Mouse (Mus musculus) CH12.LX (cell line): ENCODE data around the gene Fam169b. TPM values are rescaled to one million over a fixed set of nuclear protein-coding genes. Genes with fewer than 3 reads are reported as not detected.

Source experiments
- DNase-seq: peaks from one replicate; pipeline ENCODE4 v3.0.0-alpha.2; 2013; ENCODE audit errors: extremely low read depth
- H3K27ac ChIP-seq: 2 replicates; pipeline ENCODE4 v1.5.1; 2012; ENCODE audit warnings: low read depth, mild to moderate bottlenecking, control low read depth, moderate library complexity; ENCODE audit not compliant: insufficient read depth
- H3K27me3 ChIP-seq: replicated peaks from 2 replicates; pipeline ENCODE3; 2012; ENCODE audit warnings: inconsistent platforms
- H3K36me3 ChIP-seq, 2 experiments: replicated peaks in 1 of 2; 2 replicates each; pipeline versions ENCODE3 to v1.6.1; 2012; ENCODE audit warnings: inconsistent platforms in 1 of 2, low read length in 1 of 2, mild to moderate bottlenecking in 1 of 2, mixed read lengths in 1 of 2, moderate library complexity in 1 of 2; ENCODE audit not compliant: control insufficient read depth in 1 of 2, insufficient read depth in 1 of 2
- H3K4me1 ChIP-seq, 2 experiments: 2 replicates each; pipeline ENCODE4 v1.6.1; 2012; ENCODE audit warnings: inconsistent platforms in 1 of 2, moderate library complexity in 1 of 2; ENCODE audit not compliant: insufficient read depth in 2 of 2, control insufficient read depth in 1 of 2
- H3K4me2 ChIP-seq: 2 replicates; pipeline ENCODE4 v1.6.1; 2012; ENCODE audit warnings: low read depth, mild to moderate bottlenecking, control low read depth; ENCODE audit not compliant: poor library complexity, insufficient read depth, severe bottlenecking
- H3K4me3 ChIP-seq, 3 experiments: fragments of 150-350 bp in 1 of 3; sonication (generic) in 1 of 3; replicated peaks in 1 of 3; 2 replicates each; pipeline versions ENCODE3 to v1.5.1; 2011 to 2012; ENCODE audit warnings: low read depth in 2 of 3, low read length in 2 of 3, mild to moderate bottlenecking in 2 of 3, moderate library complexity in 2 of 3, control low read depth in 1 of 3, improper control_type of control experiment in 1 of 3, inconsistent platforms in 1 of 3, mixed read lengths in 1 of 3; ENCODE audit not compliant: poor library complexity in 1 of 3
- H3K79me2 ChIP-seq: replicated peaks from 2 replicates; pipeline ENCODE4 v1.6.1; 2012; ENCODE audit warnings: mild to moderate bottlenecking, moderate library complexity; ENCODE audit not compliant: control insufficient read depth, poor library complexity, insufficient read depth, severe bottlenecking; ENCODE audit errors: extremely low read depth
- H3K9ac ChIP-seq: 2 replicates; pipeline ENCODE4 v1.6.1; 2012; ENCODE audit warnings: low read depth, mild to moderate bottlenecking, control low read depth, moderate library complexity; ENCODE audit not compliant: insufficient read depth
- H3K9me3 ChIP-seq: replicated peaks from 2 replicates; pipeline ENCODE3; 2012; ENCODE audit warnings: low read length, inconsistent platforms, mixed read lengths
- BHLHE40 ChIP-seq: IDR thresholded peaks from 2 replicates; pipeline ENCODE4 v1.6.1; 2011; ENCODE audit warnings: mild to moderate bottlenecking, low read depth, low read length, improper control_type of control experiment
- CHD1 ChIP-seq: IDR thresholded peaks from 2 replicates; pipeline ENCODE4 v1.6.1; 2012; ENCODE audit warnings: low read depth, low read length, improper control_type of control experiment, inconsistent platforms
- CHD2 ChIP-seq: IDR thresholded peaks from 2 replicates; pipeline ENCODE4 v1.6.1; 2011; ENCODE audit warnings: low read length, improper control_type of control experiment
- CTCF ChIP-seq, 2 experiments: IDR thresholded peaks in 1 of 2; conservative IDR thresholded peaks in 1 of 2; 2 replicates each; pipeline ENCODE4 v1.5.1; 2011 to 2012; ENCODE audit warnings: low read depth in 2 of 2, low read length in 2 of 2, improper control_type of control experiment in 1 of 2, inconsistent platforms in 1 of 2, mild to moderate bottlenecking in 1 of 2, moderate library complexity in 1 of 2
- ELF1 ChIP-seq: IDR thresholded peaks from 2 replicates; pipeline ENCODE4 v1.6.1; 2014; ENCODE audit warnings: low read depth, mild to moderate bottlenecking, inconsistent platforms, low read length, improper control_type of control experiment
- EP300 ChIP-seq: IDR thresholded peaks from 2 replicates; pipeline ENCODE4 v1.6.1; 2011; ENCODE audit warnings: low read length, improper control_type of control experiment
- ETS1 ChIP-seq: conservative IDR thresholded peaks from 2 replicates; pipeline ENCODE4 v1.6.1; 2012; ENCODE audit warnings: low read depth, mild to moderate bottlenecking, inconsistent platforms, low read length, improper control_type of control experiment, moderate library complexity
- IRF4 ChIP-seq: IDR thresholded peaks from 2 replicates; pipeline ENCODE4 v1.6.1; 2014; ENCODE audit warnings: low read depth, mild to moderate bottlenecking, inconsistent platforms, low read length, improper control_type of control experiment
- JUN ChIP-seq: IDR thresholded peaks from 2 replicates; pipeline ENCODE4 v1.6.1; 2011; ENCODE audit warnings: low read depth, mild to moderate bottlenecking, low read length, improper control_type of control experiment, moderate library complexity; ENCODE audit not compliant: insufficient read depth
- JUND ChIP-seq: conservative IDR thresholded peaks from 2 replicates; pipeline ENCODE4 v1.6.1; 2011; ENCODE audit warnings: low read depth, low read length, improper control_type of control experiment
- KAT2A ChIP-seq: IDR thresholded peaks from 2 replicates; pipeline ENCODE4 v1.6.1; 2012; ENCODE audit warnings: low read length, improper control_type of control experiment, inconsistent platforms; ENCODE audit not compliant: insufficient replicate concordance
- MAFK ChIP-seq: IDR thresholded peaks from 2 replicates; pipeline ENCODE4 v1.6.1; 2011; ENCODE audit warnings: low read length, improper control_type of control experiment; ENCODE audit not compliant: insufficient replicate concordance
- MAZ ChIP-seq: IDR thresholded peaks from 2 replicates; pipeline ENCODE4 v1.6.1; 2012; ENCODE audit warnings: low read depth, mild to moderate bottlenecking, inconsistent platforms, low read length, improper control_type of control experiment, moderate library complexity
- MEF2A ChIP-seq: IDR thresholded peaks from 2 replicates; pipeline ENCODE4 v1.6.1; 2014; ENCODE audit warnings: low read depth, mild to moderate bottlenecking, inconsistent platforms, low read length, improper control_type of control experiment, borderline replicate concordance
- MXI1 ChIP-seq: IDR thresholded peaks from 2 replicates; pipeline ENCODE4 v1.6.1; 2011; ENCODE audit warnings: mild to moderate bottlenecking, low read depth, low read length, improper control_type of control experiment
- NELFE ChIP-seq: IDR thresholded peaks from 2 replicates; pipeline ENCODE4 v1.6.1; 2011; ENCODE audit warnings: low read depth, low read length, improper control_type of control experiment
- POLR2AphosphoS2 ChIP-seq: IDR thresholded peaks from 2 replicates; pipeline ENCODE4 v1.6.1; 2011; ENCODE audit warnings: low read depth, low read length, improper control_type of control experiment
- RAD21 ChIP-seq: IDR thresholded peaks from 2 replicates; pipeline ENCODE4 v1.6.1; 2011; ENCODE audit warnings: low read depth, mild to moderate bottlenecking, low read length, improper control_type of control experiment, moderate library complexity
- SMC3 ChIP-seq: IDR thresholded peaks from 2 replicates; pipeline ENCODE4 v1.6.1; 2011; ENCODE audit warnings: low read depth, low read length, improper control_type of control experiment
- TCF12 ChIP-seq: IDR thresholded peaks from 2 replicates; pipeline ENCODE4 v1.6.1; 2014; ENCODE audit warnings: low read depth, mild to moderate bottlenecking, inconsistent platforms, low read length, improper control_type of control experiment
- UBTF ChIP-seq: IDR thresholded peaks from 2 replicates; pipeline ENCODE4 v1.6.1; 2012; ENCODE audit warnings: low read depth, mild to moderate bottlenecking, inconsistent platforms, low read length, improper control_type of control experiment, moderate library complexity
- USF1 ChIP-seq: IDR thresholded peaks from 2 replicates; pipeline ENCODE4 v1.6.1; 2014; ENCODE audit warnings: low read depth, mild to moderate bottlenecking, inconsistent platforms, low read length, improper control_type of control experiment
- ZC3H11A ChIP-seq: IDR thresholded peaks from 2 replicates; pipeline ENCODE4 v1.6.1; 2012; ENCODE audit warnings: low read depth, mild to moderate bottlenecking, inconsistent platforms, low read length, improper control_type of control experiment
- ZNF384 ChIP-seq: IDR thresholded peaks from 2 replicates; pipeline ENCODE4 v1.6.1; 2012; ENCODE audit warnings: low read depth, low read length, improper control_type of control experiment, inconsistent platforms
- dilution Hi-C: fragments of 300-500 bp; cut with MboI; formaldehyde crosslinking; loops from 2 replicates; pipeline ENCODE4 v1.14.3; 2020; ENCODE audit warnings: low sequenced_read_pairs; ENCODE audit not compliant: extremely low pct_unique_long_range_greater_than_20kb, extremely low pct_ligation_motif_present
- in situ Hi-C: fragments of 300-500 bp; cut with MboI; formaldehyde crosslinking; loops from 3 replicates; pipeline ENCODE4 v1.14.3; 2019; ENCODE audit warnings: low sequenced_read_pairs, low pct_ligation_motif_present, low pct_unique_long_range_greater_than_20kb, mixed read lengths
- polyA plus RNA-seq: library from polyadenylated mRNA; unstranded; fragments of >175 nt; gene quantifications from 2 replicates; pipeline ENCODE4 v1.2.1, GENCODE M21; 2012; ENCODE audit warnings: low read depth; ENCODE audit not compliant: insufficient read length
- total RNA-seq, 2 experiments: library from RNA; depleted of rRNA; stranded (reverse); fragments of 300-350 nt in 1 of 2; fragments of >200 nt in 1 of 2; gene quantifications; 2 replicates each; pipeline ENCODE4 v1.2.3; 2012 to 2014

Gene Fam169b
- total and polyA plus RNA-seq, 3 experiments = 15.9 to 17.0 (median 16.2) TPM

DNA sequence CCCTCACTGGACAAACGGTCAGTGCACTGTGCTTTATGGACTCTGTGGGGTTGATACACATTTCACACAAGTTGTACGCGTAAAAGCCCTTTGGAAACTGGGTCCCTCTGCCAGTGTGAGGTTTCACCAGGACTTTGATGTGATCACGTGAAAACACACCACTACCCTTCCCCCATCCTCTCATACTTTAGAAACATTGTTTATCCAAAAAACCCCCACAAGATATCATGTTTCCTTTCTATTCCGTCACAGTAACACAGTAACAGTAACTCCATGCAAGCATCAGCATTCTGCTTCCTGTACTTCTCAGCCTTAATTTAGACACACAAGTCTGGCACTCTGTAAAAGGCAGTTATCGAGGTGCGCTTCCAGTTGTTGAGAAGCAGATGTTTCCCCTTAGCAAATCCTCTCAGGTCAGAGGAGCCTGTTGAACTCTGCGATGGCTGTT lies 12.2 kb downstream of the Fam169b start:
- DNase-seq = no peak
- H3K79me2 ChIP-seq = peaks cover 53% of the 10 kb centered on the region
- H3K4me1 ChIP-seq = peaks cover 29 to 77% of the 10 kb centered on the region in 2 experiments
- in situ Hi-C loops = no loop called here
- peak overlapping the region; percentile 80 for H3K4me2 ChIP-seq
- H3K9me3 ChIP-seq = peaks cover 1% of the 10 kb centered on the region
- H3K27ac ChIP-seq = peak overlapping the region; percentile 98
- TF ChIP-seq USF1 = no peak; the same call in 1 of the 2 replicates
- no peak for TF ChIP-seq ZNF384
- TF ChIP-seq CTCF (conservative IDR thresholded peaks at IDR 0.05 in 1 of 2, IDR thresholded peaks at IDR 0.05 in 1 of 2; ENCODE audit: low read depth in 2 of 2, low read length in 2 of 2) = no peak
- TF ChIP-seq MAZ = 0 out of 2 replicates have a peak, but pooled peaks have one; percentile 4
- TF ChIP-seq MEF2A = peak; percentile 31; the same call in 1 of the 2 replicates
- TF ChIP-seq CHD2 = peak; percentile 69
- TF ChIP-seq NELFE = no peak
- no peak for TF ChIP-seq JUN
- no peak for TF ChIP-seq SMC3
- TF ChIP-seq ETS1 = peak; percentile 73
- TF ChIP-seq KAT2A = no peak
- TF ChIP-seq RAD21 = no peak
- no peak for TF ChIP-seq JUND
- TF ChIP-seq BHLHE40 = peak; percentile 95
- no peak for TF ChIP-seq POLR2AphosphoS2
- TF ChIP-seq MAFK = no peak
- TF ChIP-seq ZC3H11A = no peak
- TF ChIP-seq IRF4 = peak; percentile 13; the same call in 1 of the 2 replicates
- peak; percentile 5; the same call in 1 of the 2 replicates for TF ChIP-seq ELF1
- 0 out of 2 replicates have a peak, but pooled peaks have one; percentile 15 for TF ChIP-seq MXI1
- TF ChIP-seq TCF12 = no peak
- TF ChIP-seq EP300 = no peak
- TF ChIP-seq CHD1 = peak; percentile 75; the same call in 1 of the 2 replicates
- no peak for TF ChIP-seq UBTF
- peak overlapping the region; percentile 47 for H3K9ac ChIP-seq
- peaks cover 13 to 35% of the 10 kb centered on the region in 2 experiments for H3K36me3 ChIP-seq
- H3K4me3 ChIP-seq = peak overlapping the region in 1 of 3 experiments; percentile 6
- H3K27me3 ChIP-seq = no peaks in the 10 kb centered on the region
- dilution Hi-C loops = no loop called here
